Mouse (Mus musculus): ENCODE results near the gene Wrap73. TPM values are rescaled to one million over a fixed set of nuclear protein-coding genes. Genes with fewer than 3 reads are reported as not detected.

Gene Wrap73
- polyA plus RNA-seq, 1 experiment from 2014 or later, result 22.1 TPM

DNA sequence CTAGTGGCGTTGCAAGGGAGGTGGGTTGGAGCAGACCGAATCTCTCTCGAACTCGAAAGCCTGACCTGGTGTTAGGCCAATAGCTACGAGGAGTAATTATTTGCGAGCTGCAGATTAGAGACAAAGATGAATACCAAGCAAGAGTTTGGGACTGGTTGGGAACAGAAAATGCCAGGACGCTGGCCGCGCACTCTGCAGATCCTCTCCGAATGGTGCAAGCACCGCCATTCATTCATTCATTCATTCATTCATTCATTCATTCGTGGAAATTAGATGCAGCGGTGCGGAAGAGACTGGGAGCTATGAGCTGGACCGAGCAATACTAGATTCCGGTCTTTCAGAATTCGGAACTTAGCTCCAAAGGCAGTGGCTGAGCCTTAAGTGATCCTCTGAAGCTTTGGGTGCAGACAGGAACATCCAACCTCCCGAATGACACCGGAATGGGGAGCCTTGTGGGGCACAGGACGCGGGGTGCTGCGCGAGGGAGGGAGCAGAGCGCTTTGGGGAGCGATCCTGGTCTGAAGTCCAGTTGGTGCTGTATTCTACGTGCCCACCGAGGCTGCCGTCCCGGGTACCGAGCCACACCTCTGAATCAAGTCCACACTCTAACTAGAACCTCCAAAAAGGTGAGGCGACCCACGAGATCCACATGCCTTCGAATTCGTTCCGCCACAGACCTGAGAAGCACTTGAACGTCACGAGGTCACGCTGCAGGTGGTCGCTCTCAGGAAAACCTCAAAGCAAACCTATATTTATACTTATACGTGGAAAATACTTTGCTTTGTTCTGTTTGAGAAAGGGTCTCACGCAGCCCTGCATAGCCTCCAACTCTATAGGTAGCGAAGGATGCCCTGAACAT is 934 bp upstream of the Wrap73 start:
- H3K9ac ChIP-seq (ENCODE audit: low read depth, low read length), result no peak overlapping the region
- peaks cover 55% of the 10 kb centered on the region for H3K27me3 ChIP-seq (ENCODE audit: control insufficient read depth, insufficient read depth, low read length)

GRCm38 (mm10) chr4:154144712-154145111 is 2.5 kb downstream of the Wrap73 start:
- Histone ChIP-seq H3K27ac (ENCODE audit: low read depth, low read length) (no peak overlapping the region), H3K27me3 (ENCODE audit: control insufficient read depth, insufficient read depth, low read length) (peaks cover 21% of the 10 kb centered on the region), H3K4me2 (no peak overlapping the region), H3K4me3 (ENCODE audit: low read depth, low read length) (no peak overlapping the region), H3K9me3 (replicated peaks; ENCODE audit: control insufficient read depth, low read length) (no peaks in the 10 kb centered on the region), H3K4me1 (ENCODE audit: control insufficient read depth, insufficient read depth, low read length) (peaks cover 9% of the 10 kb centered on the region), H3K36me3 (ENCODE audit: control insufficient read depth, insufficient read depth, low read length) (peaks cover 5% of the 10 kb centered on the region), H3K9ac (ENCODE audit: low read depth, low read length) (no peak overlapping the region)
- 81% methylated on average over 3 of the region's 3 CpGs for WGBS (ENCODE audit: insufficient replicate concordance)
- no peak for ATAC-seq (replicated peaks; ENCODE audit: insufficient number of reproducible peaks, low FRiP score, low TSS enrichment)

More for the DNA sequence above, 934 bp upstream of the Wrap73 start:
- peaks cover 12% of the 10 kb centered on the region for H3K4me1 ChIP-seq (ENCODE audit: control insufficient read depth, insufficient read depth, low read length)
- H3K4me2 ChIP-seq, result peak overlapping the region; percentile 96
- H3K36me3 ChIP-seq (ENCODE audit: control insufficient read depth, insufficient read depth, low read length), result no peaks in the 10 kb centered on the region
- H3K9me3 ChIP-seq (replicated peaks; ENCODE audit: control insufficient read depth, low read length), result no peaks in the 10 kb centered on the region
- no peak for ATAC-seq (replicated peaks; ENCODE audit: insufficient number of reproducible peaks, low FRiP score, low TSS enrichment)
- 2% methylated on average over 42 of the region's 42 CpGs for WGBS (ENCODE audit: insufficient replicate concordance)
- no peak overlapping the region for H3K27ac ChIP-seq (ENCODE audit: low read depth, low read length)
- H3K4me3 ChIP-seq (ENCODE audit: low read depth, low read length), result peak overlapping the region; percentile 87

GRCm38 (mm10) chr4:154146342-154146741 is 4.2 kb downstream of the Wrap73 start:
- WGBS (ENCODE audit: insufficient replicate concordance), result 87% methylated on average over 10 of the region's 10 CpGs

GRCm38 (mm10) chr4:154154104-154154503 is 11.9 kb downstream of the Wrap73 start:
- peaks cover 22% of the 10 kb centered on the region for H3K36me3 ChIP-seq (ENCODE audit: control insufficient read depth, insufficient read depth, low read length)
- H3K27me3 ChIP-seq (ENCODE audit: control insufficient read depth, insufficient read depth, low read length), result no peaks in the 10 kb centered on the region
- 66% methylated on average over 11 of the region's 11 CpGs for WGBS (ENCODE audit: insufficient replicate concordance)
- ATAC-seq (replicated peaks; ENCODE audit: insufficient number of reproducible peaks, low FRiP score, low TSS enrichment), result no peak
- H3K9me3 ChIP-seq (replicated peaks; ENCODE audit: control insufficient read depth, low read length), result no peaks in the 10 kb centered on the region
- no peak overlapping the region for H3K4me2 ChIP-seq
- H3K4me3 ChIP-seq (ENCODE audit: low read depth, low read length), result no peak overlapping the region
- peaks cover under 1% of the 10 kb centered on the region; the same call in 1 of the 2 replicates for H3K4me1 ChIP-seq (ENCODE audit: control insufficient read depth, insufficient read depth, low read length)
- H3K9ac ChIP-seq (ENCODE audit: low read depth, low read length), result no peak overlapping the region
- H3K27ac ChIP-seq (ENCODE audit: low read depth, low read length), result no peak overlapping the region

More at GRCm38 (mm10) chr4:154146342-154146741, 4.2 kb downstream of the Wrap73 start:
- Histone ChIP-seq H3K4me3 (ENCODE audit: low read depth, low read length) (no peak overlapping the region), H3K36me3 (ENCODE audit: control insufficient read depth, insufficient read depth, low read length) (peaks cover 5% of the 10 kb centered on the region), H3K9me3 (replicated peaks; ENCODE audit: control insufficient read depth, low read length) (no peaks in the 10 kb centered on the region), H3K4me2 (no peak overlapping the region), H3K27ac (ENCODE audit: low read depth, low read length) (no peak overlapping the region), H3K27me3 (ENCODE audit: control insufficient read depth, insufficient read depth, low read length) (peaks cover 5% of the 10 kb centered on the region), H3K4me1 (ENCODE audit: control insufficient read depth, insufficient read depth, low read length) (peaks cover 9% of the 10 kb centered on the region), H3K9ac (ENCODE audit: low read depth, low read length) (no peak overlapping the region)
- ATAC-seq (replicated peaks; ENCODE audit: insufficient number of reproducible peaks, low FRiP score, low TSS enrichment), result no peak

DNA sequence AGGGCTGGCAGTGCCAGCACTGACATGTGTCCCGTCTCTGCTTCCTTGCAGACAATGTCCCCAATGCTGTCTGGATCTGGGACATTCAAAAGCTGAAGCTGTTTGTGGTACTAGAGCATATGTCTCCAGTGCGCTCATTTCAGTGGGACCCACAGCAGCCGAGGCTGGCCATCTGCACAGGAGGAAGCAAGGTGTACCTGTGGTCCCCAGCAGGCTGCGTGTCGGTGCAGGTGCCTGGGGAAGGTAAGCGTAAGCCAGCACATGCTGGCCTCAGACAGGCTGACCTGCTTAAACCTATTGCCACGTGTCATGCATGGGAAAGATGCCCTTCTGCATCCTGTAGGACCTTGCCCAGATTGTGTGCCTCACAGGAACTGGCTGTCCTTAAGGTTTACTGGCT is 13.9 kb downstream of the Wrap73 start:
- Histone ChIP-seq H3K27ac (ENCODE audit: low read depth, low read length) (no peak overlapping the region), H3K9ac (ENCODE audit: low read depth, low read length) (no peak overlapping the region), H3K4me3 (ENCODE audit: low read depth, low read length) (no peak overlapping the region), H3K9me3 (replicated peaks; ENCODE audit: control insufficient read depth, low read length) (no peaks in the 10 kb centered on the region), H3K36me3 (ENCODE audit: control insufficient read depth, insufficient read depth, low read length) (peaks cover 22% of the 10 kb centered on the region), H3K4me2 (no peak overlapping the region), H3K4me1 (ENCODE audit: control insufficient read depth, insufficient read depth, low read length) (peaks cover 9% of the 10 kb centered on the region), H3K27me3 (ENCODE audit: control insufficient read depth, insufficient read depth, low read length) (no peaks in the 10 kb centered on the region)
- 87% methylated on average over 7 of the region's 7 CpGs for WGBS (ENCODE audit: insufficient replicate concordance)
- ATAC-seq (replicated peaks; ENCODE audit: insufficient number of reproducible peaks, low FRiP score, low TSS enrichment), result no peak

DNA sequence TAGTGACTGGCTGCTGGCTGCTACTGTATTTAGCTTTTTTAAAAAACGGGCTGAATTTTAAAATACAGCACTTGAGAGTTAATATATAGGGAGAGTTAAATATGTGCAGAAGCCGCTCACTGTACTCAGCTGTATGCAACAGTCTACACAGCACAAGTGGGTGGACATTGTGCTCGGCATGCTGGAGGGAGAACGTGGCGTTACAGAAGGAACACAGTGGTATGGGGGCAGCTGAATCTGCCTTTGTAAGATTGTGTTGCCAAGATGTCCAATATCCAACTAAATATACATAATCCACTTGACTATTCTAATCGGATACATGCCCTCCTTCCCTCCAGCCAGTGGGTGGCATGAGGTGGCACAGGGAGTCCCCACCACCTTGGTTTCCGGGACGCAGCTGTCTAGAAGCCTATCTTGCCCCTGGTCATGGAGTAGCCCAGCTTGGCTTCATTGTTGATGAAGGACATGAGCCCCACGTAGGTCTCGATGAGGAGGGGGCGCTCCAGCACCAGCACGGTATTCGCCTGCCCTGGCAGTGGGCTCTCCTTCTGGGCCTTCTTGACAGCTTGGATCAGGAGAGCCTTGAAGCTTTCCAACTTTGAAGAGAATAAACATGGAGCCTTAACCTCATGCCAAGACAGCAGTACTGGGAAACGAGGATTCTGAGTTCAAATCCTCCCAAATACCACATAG is 15.9 kb downstream of the Wrap73 start:
- Histone ChIP-seq H3K4me1 (ENCODE audit: control insufficient read depth, insufficient read depth, low read length) (peaks cover 15% of the 10 kb centered on the region), H3K27ac (ENCODE audit: low read depth, low read length) (no peak overlapping the region), H3K27me3 (ENCODE audit: control insufficient read depth, insufficient read depth, low read length) (no peaks in the 10 kb centered on the region), H3K4me2 (no peak overlapping the region), H3K36me3 (ENCODE audit: control insufficient read depth, insufficient read depth, low read length) (peaks cover 18% of the 10 kb centered on the region), H3K9ac (ENCODE audit: low read depth, low read length) (no peak overlapping the region), H3K4me3 (ENCODE audit: low read depth, low read length) (no peak overlapping the region), H3K9me3 (replicated peaks; ENCODE audit: control insufficient read depth, low read length) (no peaks in the 10 kb centered on the region)
- ATAC-seq (replicated peaks; ENCODE audit: insufficient number of reproducible peaks, low FRiP score, low TSS enrichment), result no peak
- WGBS (ENCODE audit: insufficient replicate concordance), result 93% methylated on average over 14 of the region's 14 CpGs

DNA sequence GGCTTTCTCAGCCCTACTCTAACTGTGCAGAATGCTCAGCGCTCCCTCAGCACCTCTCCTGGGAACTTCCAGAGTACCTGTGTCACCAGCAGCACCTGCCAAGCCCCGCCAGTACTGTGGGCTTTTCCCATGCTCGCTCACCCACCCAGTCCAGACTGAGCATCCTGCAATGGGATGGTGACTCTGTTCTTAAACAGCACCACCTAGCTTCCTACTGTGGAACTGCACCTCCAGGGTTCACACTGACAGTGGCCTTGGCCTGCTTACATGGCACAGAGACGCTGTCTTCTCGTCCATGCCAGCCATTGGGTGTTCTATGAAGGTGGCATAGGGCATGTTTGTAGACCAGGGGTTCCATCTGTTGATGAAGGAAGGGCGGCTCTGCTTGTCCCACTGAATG is 16.8 kb downstream of the Wrap73 start:
- Histone ChIP-seq H3K4me3 (ENCODE audit: low read depth, low read length) (no peak overlapping the region), H3K27me3 (ENCODE audit: control insufficient read depth, insufficient read depth, low read length) (no peaks in the 10 kb centered on the region), H3K9ac (ENCODE audit: low read depth, low read length) (no peak overlapping the region), H3K4me2 (peak overlapping the region; percentile 87), H3K9me3 (replicated peaks; ENCODE audit: control insufficient read depth, low read length) (no peaks in the 10 kb centered on the region), H3K4me1 (ENCODE audit: control insufficient read depth, insufficient read depth, low read length) (peaks cover 15% of the 10 kb centered on the region), H3K27ac (ENCODE audit: low read depth, low read length) (no peak overlapping the region), H3K36me3 (ENCODE audit: control insufficient read depth, insufficient read depth, low read length) (peaks cover 16% of the 10 kb centered on the region)
- 17% methylated on average over 6 of the region's 6 CpGs for WGBS (ENCODE audit: insufficient replicate concordance)
- ATAC-seq (replicated peaks; ENCODE audit: insufficient number of reproducible peaks, low FRiP score, low TSS enrichment), result no peak

DNA sequence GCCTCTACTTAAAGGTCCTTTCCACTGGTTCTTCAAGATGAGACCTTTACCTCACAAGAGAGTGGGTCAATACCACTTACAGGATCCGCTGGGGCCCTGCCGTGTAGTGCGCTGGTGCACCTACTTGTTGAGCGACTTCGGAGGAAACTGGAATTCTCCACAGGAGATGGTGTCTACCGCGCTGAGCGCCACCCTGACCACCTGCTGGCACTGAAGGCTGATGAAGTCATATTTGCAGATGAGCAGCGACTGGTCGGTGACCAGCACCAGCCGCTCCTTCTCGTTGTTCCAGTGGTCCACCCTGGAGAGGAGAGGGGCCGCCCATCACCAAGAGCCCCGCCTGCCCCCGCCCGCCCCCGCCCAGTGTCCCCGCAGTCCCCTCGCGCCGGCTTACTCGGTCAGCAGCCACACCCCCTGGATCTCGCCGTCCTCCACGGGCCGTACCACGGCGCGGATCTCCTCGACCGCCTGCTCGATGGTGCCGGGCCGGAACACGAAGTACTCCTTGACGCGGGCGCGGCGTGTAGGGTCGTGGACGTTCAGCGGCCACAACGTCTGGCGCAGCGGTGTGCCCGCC is 17.9 kb downstream of the Wrap73 start:
- Histone ChIP-seq H3K36me3 (ENCODE audit: control insufficient read depth, insufficient read depth, low read length) (peaks cover 16% of the 10 kb centered on the region), H3K4me2 (peak overlapping the region; percentile 87), H3K4me1 (ENCODE audit: control insufficient read depth, insufficient read depth, low read length) (peaks cover 15% of the 10 kb centered on the region), H3K9me3 (replicated peaks; ENCODE audit: control insufficient read depth, low read length) (no peaks in the 10 kb centered on the region), H3K27me3 (ENCODE audit: control insufficient read depth, insufficient read depth, low read length) (no peaks in the 10 kb centered on the region), H3K9ac (ENCODE audit: low read depth, low read length) (peak overlapping the region; percentile 87), H3K4me3 (ENCODE audit: low read depth, low read length) (peak overlapping the region; percentile 94), H3K27ac (ENCODE audit: low read depth, low read length) (peak overlapping the region; percentile 84)
- ATAC-seq (replicated peaks; ENCODE audit: insufficient number of reproducible peaks, low FRiP score, low TSS enrichment), result peak; percentile 61
- 2% methylated on average over 33 of the region's 47 CpGs for WGBS (ENCODE audit: insufficient replicate concordance)

All from heart, embryonic 11.5 days (tissue).